Mouse (Mus musculus): Measurements from ENCODE around the gene Oma1.

The Oma1 gene

GRCm38 (mm10) chr4:103352926-103353325 is 39.3 kb downstream of the Oma1 start:
- DNase-seq (ENCODE audit: extremely low spot score, low read depth, low spot score) = no peak

GRCm38 (mm10) chr4:103357457-103357856 is 43.8 kb downstream of the Oma1 start:
- no peak for DNase-seq (ENCODE audit: extremely low spot score, low read depth, low spot score)

- no peak for DNase-seq (ENCODE audit: extremely low spot score, low read depth, low spot score)
These were observed 45.4 kb downstream of the Oma1 start for GRCm38 (mm10) chr4:103358941-103359448.

- DNase-seq (ENCODE audit: extremely low spot score, low read depth, low spot score) = no peak
These were observed 68.6 kb downstream of the Oma1 start for GRCm38 (mm10) chr4:103382171-103382570.

GRCm38 (mm10) chr4:103385031-103385430 is 71.4 kb downstream of the Oma1 start:
- no peak for DNase-seq (ENCODE audit: extremely low spot score, low read depth, low spot score)

- DNase-seq (ENCODE audit: extremely low spot score, low read depth, low spot score) = no peak
These were observed 72.5 kb downstream of the Oma1 start for GRCm38 (mm10) chr4:103385835-103386787.

- no peak for DNase-seq (ENCODE audit: extremely low spot score, low read depth, low spot score)
These were observed 73.7 kb downstream of the Oma1 start for GRCm38 (mm10) chr4:103387292-103387691.

- DNase-seq (ENCODE audit: extremely low spot score, low read depth, low spot score) = no peak
These were observed 75.0 kb downstream of the Oma1 start for GRCm38 (mm10) chr4:103388530-103389178.

- no peak for DNase-seq (ENCODE audit: extremely low spot score, low read depth, low spot score)
These were observed 76.0 kb downstream of the Oma1 start for GRCm38 (mm10) chr4:103389583-103389982.

- no peak for DNase-seq (ENCODE audit: extremely low spot score, low read depth, low spot score)
These were observed 76.9 kb downstream of the Oma1 start for GRCm38 (mm10) chr4:103390499-103390898.

GRCm38 (mm10) chr4:103395066-103395465 is 81.5 kb downstream of the Oma1 start:
- DNase-seq (ENCODE audit: extremely low spot score, low read depth, low spot score) = no peak

GRCm38 (mm10) chr4:103395905-103396304 is 82.3 kb downstream of the Oma1 start:
- DNase-seq (ENCODE audit: extremely low spot score, low read depth, low spot score) = no peak

GRCm38 (mm10) chr4:103396876-103397275 is 83.3 kb downstream of the Oma1 start:
- no peak for DNase-seq (ENCODE audit: extremely low spot score, low read depth, low spot score)

GRCm38 (mm10) chr4:103402581-103402980 is 89.0 kb downstream of the Oma1 start:
- DNase-seq (ENCODE audit: extremely low spot score, low read depth, low spot score) = no peak

- no peak for DNase-seq (ENCODE audit: extremely low spot score, low read depth, low spot score)
These were observed 91.7 kb downstream of the Oma1 start for GRCm38 (mm10) chr4:103405321-103405720.

- DNase-seq (ENCODE audit: extremely low spot score, low read depth, low spot score) = no peak
These were observed 96.7 kb downstream of the Oma1 start for GRCm38 (mm10) chr4:103410217-103410799.

Data from hindlimb bud, embryonic 11.5 days (tissue).